Mouse (Mus musculus): ENCODE data around the gene Gm525.

DNA sequence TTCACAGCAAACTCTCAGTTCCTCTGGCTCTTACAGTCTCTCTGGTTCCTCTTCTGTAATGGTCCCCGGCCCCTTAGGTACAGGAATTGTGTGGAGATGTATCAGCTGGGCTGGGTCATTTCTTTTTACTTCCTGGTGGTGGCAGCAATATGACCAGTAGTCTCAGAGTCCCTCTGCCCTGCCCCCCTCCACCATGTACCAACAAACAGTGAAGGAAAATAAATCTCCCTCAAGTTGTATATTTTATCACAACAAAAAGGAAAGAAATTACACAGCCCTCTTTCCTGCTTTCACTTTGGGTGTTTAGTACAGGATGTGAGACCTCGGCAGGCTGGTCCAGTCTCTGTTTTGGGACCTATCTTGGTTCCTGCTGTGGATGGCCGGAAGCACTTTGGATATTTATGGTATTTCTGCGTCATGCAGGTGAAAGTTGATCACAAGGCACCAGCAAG lies 2.8 kb downstream of the Gm525 start:
- no peak for TF ChIP-seq CTCF (IDR thresholded peaks at IDR 0.05; ENCODE audit: low read depth)
- no peak for TF ChIP-seq EP300 (IDR thresholded peaks at IDR 0.05; ENCODE audit: low read depth)
